Mouse (Mus musculus) ES-E14 (cell line): ENCODE data around the gene Bcat1. TPM values are rescaled to one million over a fixed set of nuclear protein-coding genes. Genes with fewer than 3 reads are reported as not detected.

Experiments
- DNase-seq: peaks from one replicate; pipeline ENCODE4 v3.0.0-alpha.2; 2013; ENCODE audit warnings: low read depth, low spot score
- H3K27ac ChIP-seq: 2 replicates; pipeline ENCODE4 v1.5.1; 2012; ENCODE audit warnings: low read depth, mild to moderate bottlenecking, low read length, moderate library complexity, mixed read lengths; ENCODE audit not compliant: poor library complexity, insufficient read depth, severe bottlenecking
- H3K36me3 ChIP-seq: 2 replicates; pipeline ENCODE4 v1.6.1; 2012; ENCODE audit warnings: mild to moderate bottlenecking, low read length, moderate library complexity, mixed read lengths; ENCODE audit not compliant: control insufficient read depth, poor library complexity, insufficient read depth, severe bottlenecking
- H3K4me1 ChIP-seq, 2 experiments: fragments of 150-350 bp in 1 of 2; sonication (generic) in 1 of 2; 2 replicates each; pipeline ENCODE4 v1.6.1; 2012; ENCODE audit warnings: low read length in 2 of 2, mild to moderate bottlenecking in 1 of 2, mixed read lengths in 1 of 2; ENCODE audit not compliant: control insufficient read depth in 2 of 2, insufficient read depth in 2 of 2, poor library complexity in 1 of 2
- H3K4me3 ChIP-seq, 2 experiments: fragments of 150-350 bp in 1 of 2; sonication (generic) in 1 of 2; 2 replicates each; pipeline ENCODE4 v1.5.1; 2012; ENCODE audit warnings: low read length in 2 of 2, low read depth in 1 of 2, mild to moderate bottlenecking in 1 of 2, mixed read lengths in 1 of 2; ENCODE audit not compliant: insufficient read depth in 1 of 2, poor library complexity in 1 of 2, severe bottlenecking in 1 of 2
- H3K9ac ChIP-seq: 2 replicates; pipeline ENCODE4 v1.6.1; 2012; ENCODE audit warnings: low read depth, mild to moderate bottlenecking, low read length, mixed read lengths; ENCODE audit not compliant: poor library complexity, insufficient read depth, severe bottlenecking
- H3K9me3 ChIP-seq: fragments of 150-350 bp; sonication (generic); 2 replicates; pipeline ENCODE4 v1.6.1; 2012; ENCODE audit warnings: low read depth, mild to moderate bottlenecking, low read length; ENCODE audit not compliant: control insufficient read depth, insufficient read depth
- CHD2 ChIP-seq: IDR thresholded peaks from 2 replicates; pipeline ENCODE4 v1.6.1; 2014; ENCODE audit warnings: mild to moderate bottlenecking, low read depth, low read length, inconsistent platforms
- HCFC1 ChIP-seq: IDR thresholded peaks from 2 replicates; pipeline ENCODE4 v1.6.1; 2012; ENCODE audit warnings: low read length, inconsistent platforms, borderline replicate concordance; ENCODE audit not compliant: insufficient read depth
- MAFK ChIP-seq: IDR thresholded peaks from 2 replicates; pipeline ENCODE4 v1.6.1; 2014; ENCODE audit warnings: mild to moderate bottlenecking, low read depth, low read length, inconsistent platforms; ENCODE audit not compliant: insufficient read depth
- ZC3H11A ChIP-seq: IDR thresholded peaks from 2 replicates; pipeline ENCODE4 v1.6.1; 2012; ENCODE audit warnings: low read depth, mild to moderate bottlenecking, inconsistent platforms, low read length, borderline replicate concordance
- ZNF384 ChIP-seq: IDR thresholded peaks from 2 replicates; pipeline ENCODE4 v1.6.1; 2012; ENCODE audit warnings: low read depth, low read length, inconsistent platforms
- in situ Hi-C, 2 experiments: fragments of 600-800 bp; cut with MboI; formaldehyde crosslinking; loops; one replicate each; pipeline ENCODE4 v1.15.1; 2025; ENCODE audit warnings: low sequenced_read_pairs in 2 of 2, inconsistent platforms in 1 of 2; ENCODE audit not compliant: unreplicated experiment in 2 of 2
- total RNA-seq: library from RNA; depleted of rRNA; stranded (reverse); fragments of 300-350 nt; gene quantifications from 2 replicates; pipeline ENCODE4 v1.2.3, GENCODE M21; 2012

Bcat1 gene
- total RNA-seq, 1 experiment: 180 TPM

DNA sequence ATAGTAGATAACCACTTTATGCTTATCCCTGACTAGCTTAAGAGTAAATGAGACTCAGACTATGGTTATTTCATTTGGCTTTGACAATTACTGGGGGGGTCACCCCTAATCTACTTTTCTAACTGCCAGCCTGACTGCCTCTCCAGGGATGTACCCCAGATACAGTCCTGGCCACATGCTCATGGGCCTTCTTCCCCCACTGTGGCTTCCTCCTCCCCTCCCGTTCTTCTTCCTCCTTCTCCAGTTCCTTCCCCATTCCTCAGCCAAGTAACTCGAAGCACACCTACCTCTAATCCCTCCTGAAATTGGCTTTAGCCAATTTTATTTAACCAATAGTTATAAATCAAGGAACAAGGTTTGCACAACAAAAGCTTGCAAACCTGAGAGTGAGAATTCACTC is 6.1 kb downstream of the Bcat1 start:
- no peak for DNase-seq
- no peak overlapping the region; the same call in 1 of the 2 replicates for H3K27ac ChIP-seq
- H3K9me3 ChIP-seq: no peaks in the 10 kb centered on the region
- peaks cover 0 to 14% of the 10 kb centered on the region in 2 experiments; a peak in 3 of 4 replicates for H3K4me1 ChIP-seq
- peaks cover 27% of the 10 kb centered on the region for H3K36me3 ChIP-seq
- H3K4me3 ChIP-seq: no peak overlapping the region
- no peak overlapping the region for H3K9ac ChIP-seq
- TF ChIP-seq ZC3H11A (no peak), CHD2 (no peak), HCFC1 (no peak), ZNF384 (no peak), MAFK (no peak)
- in situ Hi-C loops: no loop called here

DNA sequence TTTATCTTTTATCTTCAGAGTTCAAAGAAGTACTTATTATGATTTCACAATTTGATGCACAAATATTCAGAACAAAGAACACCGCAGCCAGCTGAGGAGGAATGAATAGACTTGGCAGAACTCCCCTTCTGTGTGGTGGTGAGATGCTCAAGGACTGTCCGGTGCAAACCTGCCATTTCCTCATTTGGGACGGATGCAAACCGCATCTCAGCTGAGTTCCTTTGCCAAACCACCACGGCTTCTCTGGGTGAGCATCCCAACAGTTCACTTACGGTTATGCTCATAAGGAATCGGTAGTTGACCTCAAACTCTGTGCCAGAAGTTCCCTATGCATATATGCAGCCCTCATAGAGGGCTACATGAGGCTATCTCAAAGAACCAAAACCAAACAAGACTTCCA is 6.6 kb downstream of the Bcat1 start:
- no peak for DNase-seq
- Histone ChIP-seq H3K9ac (peak overlapping the region; percentile 10; the same call in 1 of the 2 replicates), H3K9me3 (no peaks in the 10 kb centered on the region), H3K27ac (no peak overlapping the region), H3K36me3 (peaks cover 27% of the 10 kb centered on the region), H3K4me1 (peaks cover under 1 to 17% of the 10 kb centered on the region in 2 experiments; a peak in 3 of 4 replicates), H3K4me3 (no peak overlapping the region)
- no peak for TF ChIP-seq HCFC1
- no peak for TF ChIP-seq MAFK
- TF ChIP-seq ZNF384: no peak
- TF ChIP-seq CHD2: no peak
- TF ChIP-seq ZC3H11A: no peak
- in situ Hi-C loops: no loop called here

DNA sequence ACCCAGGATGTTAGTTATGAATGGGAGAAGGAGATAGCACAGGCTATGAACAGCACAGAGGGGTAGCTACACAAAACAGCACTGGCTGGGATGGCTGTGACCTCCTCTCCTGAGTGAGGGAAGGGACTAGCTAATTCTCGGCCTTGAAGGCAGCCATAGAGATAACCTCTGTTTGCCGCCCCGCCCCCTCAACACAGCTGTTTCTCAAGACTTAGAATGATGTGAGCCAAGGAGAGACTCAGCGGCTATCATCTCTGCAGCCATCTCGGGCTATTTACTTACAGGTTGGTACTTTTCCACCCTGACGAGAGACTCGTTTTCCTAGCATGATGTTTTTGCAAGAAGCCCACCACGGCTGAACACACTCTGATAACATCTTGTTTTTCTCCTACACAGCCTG is 8.3 kb downstream of the Bcat1 start:
- Histone ChIP-seq H3K27ac (no peak overlapping the region; the same call in 1 of the 2 replicates), H3K4me1 (peaks cover 2 to 24% of the 10 kb centered on the region in 2 experiments; a peak in 3 of 4 replicates), H3K4me3 (no peak overlapping the region), H3K9ac (no peak overlapping the region), H3K36me3 (peaks cover 30% of the 10 kb centered on the region), H3K9me3 (no peaks in the 10 kb centered on the region)
- no peak for DNase-seq
- no peak for TF ChIP-seq ZC3H11A
- TF ChIP-seq CHD2: no peak
- TF ChIP-seq HCFC1: no peak
- TF ChIP-seq MAFK: no peak
- TF ChIP-seq ZNF384: no peak
- in situ Hi-C loops: no loop called here

DNA sequence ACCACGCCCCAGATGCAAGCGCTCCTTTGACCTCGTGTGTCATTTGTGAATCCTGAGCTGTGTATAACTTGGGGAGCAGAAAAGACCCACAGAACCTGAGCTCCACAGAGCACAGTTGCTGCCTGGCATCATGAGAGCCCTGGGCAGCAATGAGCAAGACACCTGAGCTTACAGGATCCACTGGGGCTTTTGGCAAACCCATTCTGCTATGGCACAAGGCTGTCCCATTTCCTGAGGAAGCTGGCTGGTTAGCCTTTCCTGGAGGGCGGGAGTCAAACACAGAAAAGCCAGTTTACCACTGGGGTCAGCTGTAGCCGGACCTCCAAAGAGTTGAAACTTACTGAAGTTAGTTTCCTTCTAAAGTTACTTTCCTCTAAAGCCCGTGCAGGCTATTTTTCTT is 9.6 kb downstream of the Bcat1 start:
- Histone ChIP-seq H3K9ac (no peak overlapping the region; the same call in 1 of the 2 replicates), H3K4me3 (no peak overlapping the region), H3K9me3 (no peaks in the 10 kb centered on the region), H3K36me3 (peaks cover 25% of the 10 kb centered on the region), H3K4me1 (peaks cover 5 to 27% of the 10 kb centered on the region in 2 experiments; a peak in 3 of 4 replicates), H3K27ac (no peak overlapping the region)
- no peak for DNase-seq
- TF ChIP-seq CHD2 (no peak), HCFC1 (no peak), ZC3H11A (no peak), MAFK (no peak), ZNF384 (no peak)
- in situ Hi-C loops: no loop called here
